8 mouse cellular contexts compared by ENCODE assay signal in genomic region chr2:31689045-31689444, GRCm38 (mm10). TPM values are rescaled to one million over a fixed set of nuclear protein-coding genes. Genes with fewer than 3 reads are reported as not detected.
DNase-seq lines count a peak whose midpoint lies in the region; ATAC-seq lines count a peak whose summit lies in the region.

No protein-coding gene starts in this region.

- no peaks in the 10 kb centered on the region for H3K9me3 ChIP-seq in midbrain, embryonic 11.5 days (ENCODE audit: control insufficient read depth, low read length)

- H3K36me3 ChIP-seq in midbrain, embryonic 11.5 days (ENCODE audit: control insufficient read depth, insufficient read depth, low read length), result no peaks in the 10 kb centered on the region

- under 1% methylated on average over 12 of the region's 12 CpGs for WGBS in midbrain, embryonic 11.5 days

- no peaks in the 10 kb centered on the region for H3K27me3 ChIP-seq in midbrain, embryonic 11.5 days (ENCODE audit: control insufficient read depth, insufficient read depth, low read length)

- H3K9ac ChIP-seq in midbrain, embryonic 11.5 days (ENCODE audit: low read length), result peak overlapping the region; percentile 93

- no peak overlapping the region for H3K27ac ChIP-seq in midbrain, embryonic 11.5 days (ENCODE audit: low read depth, low read length)

- peaks cover 17% of the 10 kb centered on the region for H3K4me1 ChIP-seq in midbrain, embryonic 11.5 days (ENCODE audit: control insufficient read depth, insufficient read depth, low read length)

- ATAC-seq in granulocyte monocyte progenitor cell, adult 5-6 weeks (replicated peaks; ENCODE audit: poor library complexity, severe bottlenecking), result peak; percentile 23; the same call in 1 of the 2 replicates
- no peak for ATAC-seq in midbrain, embryonic 11.5 days (ENCODE audit: low FRiP score)
- no peak for ATAC-seq in megakaryocyte-erythroid progenitor cell, adult 5-6 weeks (replicated peaks; ENCODE audit: low FRiP score, low TSS enrichment, poor library complexity, severe bottlenecking)

- H3K4me2 ChIP-seq in midbrain, embryonic 11.5 days, result peak overlapping the region; percentile 87

- H3K4me3 ChIP-seq in midbrain, embryonic 11.5 days (ENCODE audit: low read depth, low read length), result peak overlapping the region; percentile 90

- DNase-seq in cerebellum, adult 8-10 months, result peak; percentile 29
- DNase-seq in cerebellum, adult 9-10 months, result no peak
- peak; percentile 56 for DNase-seq in Muller cell, postnatal 12 days (ENCODE audit: inconsistent ontology term)
- peak; percentile 35 for DNase-seq in kidney, postnatal 10 days
- no peak for DNase-seq in midbrain, embryonic 11.5 days (ENCODE audit: low spot score, missing footprints)
- no peak for DNase-seq in urinary bladder, postnatal 25 days (ENCODE audit: low spot score)

RNA-seq across cellular contexts. Expression of gene Abl1, which starts 0.9 kb away (rescaled TPM):
- total RNA-seq in granulocyte monocyte progenitor cell, adult 5-6 weeks (2014; fragmentation: Nextera tagmentation), result 41.9 and 65.4 TPM in 2 replicates
- total RNA-seq in granulocyte monocyte progenitor cell, adult 5-6 weeks (2017), result 21.0 and 24.5 TPM in 2 replicates
- 28.4 and 33.0 TPM in 2 replicates for polyA plus RNA-seq in midbrain, embryonic 11.5 days (2014; fragmentation: Nextera tagmentation; extraction: Ambion mirVana)
- total RNA-seq in megakaryocyte-erythroid progenitor cell, adult 5-6 weeks (2014; fragmentation: Nextera tagmentation), result 40.2 and 40.4 TPM in 2 replicates
- total RNA-seq in megakaryocyte-erythroid progenitor cell, adult 5-6 weeks (2017), result 20.9 and 22.9 TPM in 2 replicates

RNA-seq across cellular contexts. Expression of gene Exosc2, which starts 18.5 kb away (rescaled TPM):
- total RNA-seq in granulocyte monocyte progenitor cell, adult 5-6 weeks (2014; fragmentation: Nextera tagmentation), result 58.1 and 68.7 TPM in 2 replicates
- total RNA-seq in granulocyte monocyte progenitor cell, adult 5-6 weeks (2017), result 59.2 and 59.7 TPM in 2 replicates
- 70.1 and 70.2 TPM in 2 replicates for polyA plus RNA-seq in midbrain, embryonic 11.5 days (2014; fragmentation: Nextera tagmentation; extraction: Ambion mirVana)
- total RNA-seq in megakaryocyte-erythroid progenitor cell, adult 5-6 weeks (2014; fragmentation: Nextera tagmentation), result 89.1 and 94.6 TPM in 2 replicates
- total RNA-seq in megakaryocyte-erythroid progenitor cell, adult 5-6 weeks (2017), result 115 and 151 TPM in 2 replicates

RNA-seq across cellular contexts. Expression of gene Prdm12, which starts 49.2 kb away (rescaled TPM):
- not detected in 2 replicates for total RNA-seq in granulocyte monocyte progenitor cell, adult 5-6 weeks (2014; fragmentation: Nextera tagmentation)
- total RNA-seq in granulocyte monocyte progenitor cell, adult 5-6 weeks (2017), result not detected in 2 replicates
- polyA plus RNA-seq in midbrain, embryonic 11.5 days (2014; fragmentation: Nextera tagmentation; extraction: Ambion mirVana), result 11.3 and 11.7 TPM in 2 replicates
- not detected in 2 replicates for total RNA-seq in megakaryocyte-erythroid progenitor cell, adult 5-6 weeks (2014; fragmentation: Nextera tagmentation)
- total RNA-seq in megakaryocyte-erythroid progenitor cell, adult 5-6 weeks (2017), result not detected in 2 replicates

Comparison
In these comparisons a context has a peak if more than half of its experiments do, and no peak if none do; other contexts are left out.
1. DNase-seq: peak in cerebellum, adult 8-10 months (single experiment), Muller cell, postnatal 12 days (single experiment) and kidney, postnatal 10 days (single experiment); none in cerebellum, adult 9-10 months (single experiment), midbrain, embryonic 11.5 days (single experiment) and urinary bladder, postnatal 25 days (single experiment).